Mouse (Mus musculus) thymus, adult 2 months (tissue): ENCODE results near the gene Rnf126. TPM values are rescaled to one million over a fixed set of nuclear protein-coding genes. Genes with fewer than 3 reads are reported as not detected.

Experiments used
- DNase-seq: peaks from one replicate; pipeline ENCODE4 v3.0.0; 2021
- H3K27ac ChIP-seq: fragments of 200-500 bp; 2 replicates; pipeline ENCODE4 v1.5.1; 2012; ENCODE audit warnings: low read length, control low read depth; ENCODE audit not compliant: control insufficient read depth, insufficient read depth
- H3K27me3 ChIP-seq: fragments of 200-500 bp; 2 replicates; pipeline ENCODE4 v1.6.1; 2012; ENCODE audit warnings: mild to moderate bottlenecking, low read length, moderate library complexity, mixed read lengths; ENCODE audit not compliant: control insufficient read depth, insufficient read depth
- H3K36me3 ChIP-seq: fragments of 200-500 bp; 2 replicates; pipeline ENCODE4 v1.6.1; 2012; ENCODE audit warnings: mild to moderate bottlenecking, low read length, moderate library complexity; ENCODE audit not compliant: control insufficient read depth, insufficient read depth
- H3K4me1 ChIP-seq: fragments of 200-500 bp; replicated peaks from 2 replicates; pipeline ENCODE4 v1.6.1; 2012; ENCODE audit warnings: low read length; ENCODE audit not compliant: control insufficient read depth, insufficient read depth
- H3K4me3 ChIP-seq: fragments of 200-500 bp; 2 replicates; pipeline ENCODE4 v1.5.1; 2012; ENCODE audit warnings: mild to moderate bottlenecking, low read length, control low read depth, moderate library complexity; ENCODE audit not compliant: control insufficient read depth, insufficient read depth
- CTCF ChIP-seq: fragments of 200-500 bp; IDR thresholded peaks from 2 replicates; pipeline ENCODE4 v1.5.1; 2012; ENCODE audit warnings: mild to moderate bottlenecking, control low read depth, low read length, moderate library complexity, borderline replicate concordance; ENCODE audit not compliant: control insufficient read depth, poor library complexity, insufficient read depth; ENCODE audit errors: extremely low read depth
- POLR2A ChIP-seq: fragments of 200-500 bp; IDR thresholded peaks from 2 replicates; pipeline ENCODE4 v1.6.1; 2012; ENCODE audit warnings: mild to moderate bottlenecking, low read length, control low read depth, moderate library complexity; ENCODE audit not compliant: control insufficient read depth, poor library complexity, insufficient read depth; ENCODE audit errors: extremely low read depth
- WGBS: fragments of 180-500 bp; shearing (Covaris S2); methylation state at CpG from one replicate; pipeline ENCODE4 v1.1.7; 2018; 5-methylcytosine and 5-hydroxymethylcytosine counted together
- polyA plus RNA-seq: library from polyadenylated mRNA; depleted of rRNA; stranded (reverse); fragments of >200 nt; gene quantifications from 2 replicates; pipeline ENCODE4 v1.2.3, GENCODE M21; 2012

The Rnf126 gene
- polyA plus RNA-seq, 1 experiment, result 375 TPM

DNA sequence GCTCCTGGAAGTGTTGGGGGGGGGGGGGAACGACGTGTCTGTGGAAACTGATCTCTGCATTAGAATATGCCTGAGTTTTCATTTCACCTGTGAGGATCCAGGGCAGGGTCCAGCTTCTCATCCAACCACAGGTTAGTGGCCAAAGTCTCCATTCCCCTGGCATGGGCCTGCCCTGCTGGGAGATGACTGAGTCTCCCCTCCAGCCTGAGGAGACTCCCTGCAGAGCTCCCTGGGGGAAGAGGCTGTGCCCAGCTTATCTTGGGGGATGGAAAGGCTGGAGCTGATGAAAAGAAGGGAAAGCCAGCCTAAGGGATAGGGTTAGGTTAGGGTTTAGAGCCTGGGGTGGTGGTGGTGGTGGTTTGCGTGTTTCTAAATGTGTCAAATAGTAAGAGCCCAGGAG, 35.1 kb upstream of the Rnf126 start:
- no peak for DNase-seq
- peaks cover 18% of the 10 kb centered on the region for H3K4me1 ChIP-seq
- H3K4me3 ChIP-seq, result no peak overlapping the region
- H3K36me3 ChIP-seq, result no peaks in the 10 kb centered on the region
- no peaks in the 10 kb centered on the region for H3K27me3 ChIP-seq
- no peak for TF ChIP-seq POLR2A
- TF ChIP-seq CTCF, result no peak
- WGBS, result 97% methylated on average over 3 of the region's 3 CpGs
- H3K27ac ChIP-seq, result no peak overlapping the region

DNA sequence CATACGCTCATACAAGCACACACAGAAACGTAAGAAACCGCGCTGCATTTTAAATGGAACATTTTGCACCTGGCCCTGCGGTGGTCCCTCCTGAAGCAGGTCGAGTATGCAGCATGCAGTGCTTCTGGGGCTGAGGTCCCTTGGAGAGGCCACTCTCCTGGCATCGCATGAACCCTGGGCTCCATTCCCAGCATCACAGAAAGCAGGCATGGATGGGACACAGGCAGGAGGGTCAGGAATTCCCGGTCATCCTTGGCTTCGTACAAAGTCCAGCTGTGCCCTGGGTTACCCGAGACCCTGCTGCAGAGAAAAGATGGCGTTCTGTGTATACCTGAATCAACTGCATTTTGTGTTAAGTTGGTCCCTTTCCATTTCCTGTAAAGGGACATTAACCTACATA, 33.8 kb upstream of the Rnf126 start:
- WGBS, result 91% methylated on average over 11 of the region's 11 CpGs
- DNase-seq, result no peak
- Histone ChIP-seq H3K27ac (no peak overlapping the region), H3K36me3 (no peaks in the 10 kb centered on the region), H3K4me1 (peaks cover 23% of the 10 kb centered on the region), H3K4me3 (no peak overlapping the region), H3K27me3 (no peaks in the 10 kb centered on the region)
- TF ChIP-seq POLR2A, result no peak
- no peak for TF ChIP-seq CTCF

DNA sequence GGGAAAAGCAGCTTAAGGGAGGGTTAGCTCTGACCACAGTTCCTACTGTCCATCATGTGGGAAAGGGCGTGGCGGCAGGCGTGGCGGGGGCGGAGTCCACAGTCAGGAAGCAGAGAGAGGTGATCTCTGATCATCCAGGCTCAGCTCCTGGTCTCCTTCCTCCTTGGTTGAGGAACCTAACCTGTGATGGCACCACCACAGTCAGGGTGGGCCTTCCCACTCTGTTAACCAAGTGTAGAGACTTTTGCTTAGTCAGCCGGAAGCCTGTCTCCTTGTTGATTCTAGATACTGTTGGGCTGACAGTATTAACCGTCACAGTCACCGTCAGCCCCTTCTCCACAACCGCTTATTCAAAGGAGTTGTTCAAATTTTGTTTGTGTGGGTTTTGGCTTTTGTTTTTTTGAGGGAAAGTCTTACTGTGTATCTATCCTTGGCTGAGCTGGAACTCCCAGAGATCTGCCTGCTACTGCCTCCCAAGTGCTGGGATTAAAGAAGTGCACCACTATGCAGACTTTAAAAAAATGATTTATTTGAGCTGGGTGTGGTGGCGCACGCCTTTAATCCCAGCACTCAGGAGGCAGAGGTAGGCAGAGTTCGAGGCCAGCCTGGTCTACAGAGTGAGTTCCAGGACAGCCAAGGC, 31.7 kb upstream of the Rnf126 start:
- Histone ChIP-seq H3K27ac (no peak overlapping the region), H3K4me1 (peaks cover 35% of the 10 kb centered on the region), H3K27me3 (no peaks in the 10 kb centered on the region), H3K36me3 (no peaks in the 10 kb centered on the region), H3K4me3 (no peak overlapping the region)
- TF ChIP-seq POLR2A, result no peak
- no peak for TF ChIP-seq CTCF
- WGBS, result 53% methylated on average over 12 of the region's 12 CpGs
- no peak for DNase-seq

DNA sequence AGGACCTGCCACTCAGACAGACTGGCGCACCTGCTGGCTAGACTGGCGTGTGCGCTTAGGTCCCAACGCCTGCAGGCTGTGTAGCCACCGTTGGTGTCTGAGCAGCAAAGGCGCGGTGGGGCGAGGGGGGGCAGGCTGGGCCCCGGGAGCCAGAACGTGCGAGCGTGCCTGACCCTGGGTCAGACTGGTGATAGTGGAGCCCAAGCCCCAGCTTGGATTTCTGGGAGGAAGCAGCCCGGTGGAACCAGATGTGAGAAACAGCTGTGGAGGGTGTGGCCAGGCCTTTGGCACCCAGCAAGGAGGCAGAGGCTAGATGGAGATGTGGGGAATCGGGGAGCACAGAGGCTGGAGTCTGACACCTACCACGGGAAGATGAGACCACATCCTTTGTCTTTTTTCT, 30.6 kb upstream of the Rnf126 start:
- peaks cover 36% of the 10 kb centered on the region for H3K4me1 ChIP-seq

DNA sequence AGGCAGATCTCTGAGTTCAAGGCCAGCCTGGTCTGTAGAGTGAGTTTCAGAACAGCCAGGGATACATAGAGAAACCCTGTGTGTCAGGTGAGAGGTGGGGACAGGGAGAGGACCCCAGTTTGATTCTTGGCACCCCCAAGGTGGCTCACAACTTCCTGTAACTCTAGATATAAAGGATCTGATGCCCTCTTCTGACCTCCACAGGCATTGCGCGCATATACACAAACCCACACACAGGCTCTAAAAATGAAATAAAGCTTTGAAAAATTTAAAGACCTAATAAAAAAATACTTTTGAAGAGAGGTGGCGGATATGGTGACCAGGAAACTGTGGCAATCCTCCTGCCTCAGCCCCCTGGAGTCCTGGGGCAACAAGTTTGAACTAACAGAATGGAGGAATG, 29.2 kb upstream of the Rnf126 start:
- Histone ChIP-seq H3K27me3 (no peaks in the 10 kb centered on the region), H3K4me1 (peaks cover 36% of the 10 kb centered on the region), H3K4me3 (no peak overlapping the region), H3K27ac (no peak overlapping the region), H3K36me3 (no peaks in the 10 kb centered on the region)
- WGBS, result 98% methylated on average over 3 of the region's 3 CpGs
- no peak for DNase-seq
- TF ChIP-seq POLR2A (no peak), CTCF (no peak)

More for the DNA sequence above, 30.6 kb upstream of the Rnf126 start:
- H3K27ac ChIP-seq, result no peak overlapping the region
- TF ChIP-seq CTCF (no peak), POLR2A (no peak)
- 10% methylated on average over 15 of the region's 15 CpGs for WGBS
- no peaks in the 10 kb centered on the region for H3K27me3 ChIP-seq
- DNase-seq, result no peak
- H3K4me3 ChIP-seq, result no peak overlapping the region
- no peaks in the 10 kb centered on the region for H3K36me3 ChIP-seq

DNA sequence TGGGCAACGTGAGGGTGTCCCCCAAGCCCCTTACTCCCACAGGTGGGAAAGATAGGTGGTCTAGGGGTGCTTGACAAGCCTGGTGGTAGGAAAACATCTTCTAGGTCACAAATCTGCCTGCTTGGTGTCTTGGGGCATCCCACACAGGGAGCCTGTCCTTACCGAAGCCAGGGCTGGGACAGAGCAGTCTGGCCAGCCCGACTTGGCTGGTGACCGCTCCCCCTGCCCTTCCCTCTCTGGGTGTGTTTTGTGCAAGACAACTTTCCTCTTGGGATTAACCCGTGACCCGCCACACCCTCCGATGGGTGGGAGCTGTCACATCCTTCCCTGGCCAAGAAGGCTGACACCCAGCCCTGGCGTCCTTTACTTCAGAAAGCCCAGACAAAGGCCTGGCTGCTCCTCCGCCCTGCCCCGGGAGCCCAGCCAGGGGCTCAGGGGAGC, 27.8 kb upstream of the Rnf126 start:
- 54% methylated on average over 10 of the region's 10 CpGs for WGBS
- Histone ChIP-seq H3K4me1 (peaks cover 48% of the 10 kb centered on the region), H3K27me3 (no peaks in the 10 kb centered on the region), H3K4me3 (peak overlapping the region; percentile 66), H3K36me3 (no peaks in the 10 kb centered on the region), H3K27ac (no peak overlapping the region)
- TF ChIP-seq CTCF, result no peak
- TF ChIP-seq POLR2A, result peak; percentile 17; the same call in 1 of the 2 replicates
- no peak for DNase-seq
